Comparison of ENCODE assay signal across 9 mouse cellular contexts in genomic region chr11:84721979-84722378, GRCm38 (mm10).
DNase-seq lines count a peak whose midpoint lies in the region; ATAC-seq lines count a peak whose summit lies in the region.
"Had no signal": no experiment of that assay in that cellular context is flagged by ENCODE, and none has a peak within 500 bp of the region (broad histone marks: within the 10 kb centered on the region; RNA-seq: fewer than 3 reads in every experiment).

No protein-coding gene starts in this region.

- no peaks in the 10 kb centered on the region; the same call in 1 of the 2 replicates for H3K9me3 ChIP-seq in midbrain, embryonic 13.5 days
- H3K9me3 ChIP-seq in midbrain, embryonic 10.5 days (replicated peaks) = no peaks in the 10 kb centered on the region
- no peaks in the 10 kb centered on the region for H3K9me3 ChIP-seq in neural tube, embryonic 14.5 days (ENCODE audit: control insufficient read depth, low read length)
- H3K9me3 ChIP-seq: kidney, embryonic 15.5 days had no signal

- H3K27ac ChIP-seq in midbrain, embryonic 13.5 days = peak overlapping the region; percentile 52; the same call in 1 of the 2 replicates
- no peak overlapping the region for H3K27ac ChIP-seq in midbrain, embryonic 10.5 days (replicated peaks)
- peak overlapping the region; percentile 71; the same call in 1 of the 2 replicates for H3K27ac ChIP-seq in neural tube, embryonic 14.5 days (ENCODE audit: low read depth, low read length)
- H3K27ac ChIP-seq: kidney, embryonic 15.5 days had no signal

- no peak overlapping the region for H3K4me3 ChIP-seq in midbrain, embryonic 13.5 days (replicated peaks)
- no peak overlapping the region for H3K4me3 ChIP-seq in midbrain, embryonic 10.5 days
- no peak overlapping the region for H3K4me3 ChIP-seq in neural tube, embryonic 14.5 days (ENCODE audit: low read depth, low read length)
- H3K4me3 ChIP-seq: kidney, embryonic 15.5 days had no signal

- no peak overlapping the region for H3K9ac ChIP-seq in midbrain, embryonic 13.5 days (replicated peaks)
- H3K9ac ChIP-seq in neural tube, embryonic 14.5 days (replicated peaks; ENCODE audit: low read depth, low read length) = no peak overlapping the region
- H3K9ac ChIP-seq: kidney, embryonic 15.5 days had no signal

- peaks cover 45% of the 10 kb centered on the region for H3K4me1 ChIP-seq in midbrain, embryonic 13.5 days (replicated peaks)
- peaks cover 22% of the 10 kb centered on the region for H3K4me1 ChIP-seq in midbrain, embryonic 10.5 days
- H3K4me1 ChIP-seq in neural tube, embryonic 14.5 days (ENCODE audit: control insufficient read depth, insufficient read depth, low read length) = peaks cover 12% of the 10 kb centered on the region
- H3K4me1 ChIP-seq: kidney, embryonic 15.5 days had no signal

- 37% methylated on average over 3 of the region's 3 CpGs for whole genome bisulfite sequencing in midbrain, embryonic 13.5 days
- 38% methylated on average over 3 of the region's 3 CpGs for WGBS in midbrain, embryonic 10.5 days
- WGBS in neural tube, embryonic 14.5 days = 34% methylated on average over 3 of the region's 3 CpGs

- ATAC-seq in midbrain, embryonic 13.5 days = no peak
- ATAC-seq in common myeloid progenitor, adult 5-6 weeks (replicated peaks; ENCODE audit: low read depth, poor library complexity, severe bottlenecking) = 0 out of 2 replicates have a peak, but pooled peaks have one; percentile 36
- ATAC-seq in neural tube, embryonic 14.5 days (ENCODE audit: low read depth) = no peak

- H3K36me3 ChIP-seq in midbrain, embryonic 13.5 days = no peaks in the 10 kb centered on the region
- H3K36me3 ChIP-seq in midbrain, embryonic 10.5 days = no peaks in the 10 kb centered on the region
- no peaks in the 10 kb centered on the region for H3K36me3 ChIP-seq in neural tube, embryonic 14.5 days (ENCODE audit: control insufficient read depth, insufficient read depth, low read length)
- H3K36me3 ChIP-seq: kidney, embryonic 15.5 days had no signal

- no peak overlapping the region for H3K4me2 ChIP-seq in midbrain, embryonic 13.5 days (replicated peaks)
- no peak overlapping the region for H3K4me2 ChIP-seq in neural tube, embryonic 14.5 days (ENCODE audit: low read depth, low read length)
- H3K4me2 ChIP-seq: kidney, embryonic 15.5 days had no signal

- H3K27me3 ChIP-seq in midbrain, embryonic 13.5 days = peaks cover 21% of the 10 kb centered on the region
- peaks cover 55% of the 10 kb centered on the region for H3K27me3 ChIP-seq in midbrain, embryonic 10.5 days (ENCODE audit: low read depth, poor library complexity, severe bottlenecking)
- H3K27me3 ChIP-seq in neural tube, embryonic 14.5 days (ENCODE audit: control insufficient read depth, insufficient read depth, low read length) = no peaks in the 10 kb centered on the region

- peak; percentile 41 to 54 for DNase-seq in cerebellum, adult 18-20 months
- DNase-seq in cerebellum, adult 11 months = no peak
- DNase-seq in midbrain, embryonic 10.5 days (ENCODE audit: low spot score) = no peak
- no peak for DNase-seq in ovary, postnatal 36 days (ENCODE audit: low spot score)
- DNase-seq in gastrocnemius, adult 8-10 months (ENCODE audit: low spot score in 2 of 2) = no peak

Comparison
In these comparisons a context has a peak if more than half of its experiments do, and no peak if none do; other contexts are left out.
1. DNase-seq: peak in cerebellum, adult 18-20 months (2 of 2); none in cerebellum, adult 11 months (single experiment), midbrain, embryonic 10.5 days (single experiment), ovary, postnatal 36 days (single experiment) and gastrocnemius, adult 8-10 months (0 of 2).